Mouse (Mus musculus) cerebellum, adult 11-12 months (tissue): ENCODE measurements around the gene Ccl22.

Source experiments
- DNase-seq: peaks from one replicate; pipeline ENCODE4 v3.0.0; 2022

Gene Ccl22

GRCm38 (mm10) chr8:94779534-94780294 is 34.3 kb downstream of the Ccl22 start:
- no peak for DNase-seq

- DNase-seq = no peak
Measured at GRCm38 (mm10) chr8:94780491-94781154, 35.2 kb downstream of the Ccl22 start.

- DNase-seq = no peak
Measured at GRCm38 (mm10) chr8:94781155-94781837, 35.9 kb downstream of the Ccl22 start.

GRCm38 (mm10) chr8:94781838-94782235 is 36.4 kb downstream of the Ccl22 start:
- no peak for DNase-seq

- no peak for DNase-seq
Measured at GRCm38 (mm10) chr8:94783890-94784289, 38.5 kb downstream of the Ccl22 start.

- no peak for DNase-seq
Measured at GRCm38 (mm10) chr8:94785247-94785985, 40.0 kb downstream of the Ccl22 start.

- DNase-seq = no peak
Measured at GRCm38 (mm10) chr8:94785995-94786595, 40.7 kb downstream of the Ccl22 start.

- DNase-seq = no peak
Measured at GRCm38 (mm10) chr8:94787524-94788501, 42.4 kb downstream of the Ccl22 start.

GRCm38 (mm10) chr8:94789256-94789955 is 44.0 kb downstream of the Ccl22 start:
- no peak for DNase-seq

- no peak for DNase-seq
Measured at GRCm38 (mm10) chr8:94794368-94794767, 49.0 kb downstream of the Ccl22 start.

GRCm38 (mm10) chr8:94794782-94795181 is 49.4 kb downstream of the Ccl22 start:
- no peak for DNase-seq

- no peak for DNase-seq
Measured at GRCm38 (mm10) chr8:94800278-94800968, 55.0 kb downstream of the Ccl22 start.
